Mouse (Mus musculus) MEL (cell line): ENCODE data around the gene Chd2. TPM values are rescaled to one million over a fixed set of nuclear protein-coding genes. Genes with fewer than 3 reads are reported as not detected.

ENCODE experiments used
- DNase-seq: peaks from one replicate; pipeline ENCODE4 v3.0.0; 2011; ENCODE audit warnings: low read depth, low spot score
- H3K27ac ChIP-seq: 2 replicates; pipeline ENCODE4 v1.5.1; 2012; ENCODE audit warnings: low read depth, mild to moderate bottlenecking, control low read depth, low read length, moderate library complexity; ENCODE audit not compliant: control insufficient read depth
- H3K27me3 ChIP-seq, 2 experiments: fragments of 150-350 bp in 1 of 2; sonication (generic) in 1 of 2; 2 replicates each; pipeline ENCODE4 v1.6.1; 2012; ENCODE audit warnings: low read length in 2 of 2, mild to moderate bottlenecking in 2 of 2, improper control_type of control experiment in 1 of 2, moderate library complexity in 1 of 2; ENCODE audit not compliant: insufficient read depth in 2 of 2, control insufficient read depth in 1 of 2
- H3K36me3 ChIP-seq, 2 experiments: 2 replicates each; pipeline ENCODE4 v1.6.1; 2012 to 2014; ENCODE audit warnings: low read length in 2 of 2, improper control_type of control experiment in 1 of 2, inconsistent platforms in 1 of 2, mild to moderate bottlenecking in 1 of 2; ENCODE audit not compliant: insufficient read depth in 2 of 2, control insufficient read depth in 1 of 2
- H3K4me1 ChIP-seq, 2 experiments: fragments of 150-350 bp in 1 of 2; sonication (generic) in 1 of 2; 2 replicates each; pipeline ENCODE4 v1.6.1; 2012; ENCODE audit warnings: low read length in 2 of 2, improper control_type of control experiment in 1 of 2, mild to moderate bottlenecking in 1 of 2; ENCODE audit not compliant: insufficient read depth in 2 of 2, control insufficient read depth in 1 of 2
- H3K4me3 ChIP-seq, 2 experiments: fragments of 150-350 bp in 1 of 2; sonication (generic) in 1 of 2; 2 replicates each; pipeline ENCODE4 v1.5.1; 2012; ENCODE audit warnings: low read depth in 2 of 2, low read length in 2 of 2, mild to moderate bottlenecking in 2 of 2, moderate library complexity in 2 of 2, control low read depth in 1 of 2, improper control_type of control experiment in 1 of 2; ENCODE audit not compliant: control insufficient read depth in 1 of 2, insufficient read depth in 1 of 2
- H3K79me2 ChIP-seq: 2 replicates; pipeline ENCODE4 v1.6.1; 2012; ENCODE audit warnings: mild to moderate bottlenecking, low read length, moderate library complexity; ENCODE audit not compliant: control insufficient read depth, poor library complexity, insufficient read depth
- H3K9ac ChIP-seq: 2 replicates; pipeline ENCODE4 v1.6.1; 2012; ENCODE audit warnings: low read depth, mild to moderate bottlenecking, control low read depth, low read length, moderate library complexity; ENCODE audit not compliant: control insufficient read depth, poor library complexity, severe bottlenecking
- H3K9me3 ChIP-seq: fragments of 150-350 bp; sonication (generic); replicated peaks from 2 replicates; pipeline ENCODE4 v1.6.1; 2012; ENCODE audit warnings: mild to moderate bottlenecking, low read length, improper control_type of control experiment, moderate library complexity; ENCODE audit not compliant: insufficient read depth
- BHLHE40 ChIP-seq: IDR thresholded peaks from 2 replicates; pipeline ENCODE4 v1.6.1; 2012; ENCODE audit warnings: low read depth, mild to moderate bottlenecking, inconsistent platforms, low read length, improper control_type of control experiment, borderline replicate concordance
- CHD1 ChIP-seq: IDR thresholded peaks from 2 replicates; pipeline ENCODE4 v1.6.1; 2012; ENCODE audit warnings: low read depth, mild to moderate bottlenecking, inconsistent platforms, low read length, improper control_type of control experiment
- CHD2 ChIP-seq: IDR thresholded peaks from 2 replicates; pipeline ENCODE4 v1.6.1; 2011; ENCODE audit warnings: low read length, improper control_type of control experiment
- CTCF ChIP-seq, 3 experiments: IDR thresholded peaks in 2 of 3; conservative IDR thresholded peaks in 1 of 3; 2 replicates each; pipeline ENCODE4 v1.5.1; 2011 to 2012; ENCODE audit warnings: low read length in 3 of 3, low read depth in 2 of 3, mild to moderate bottlenecking in 2 of 3, improper control_type of control experiment in 1 of 3, inconsistent platforms in 1 of 3, mixed read lengths in 1 of 3, moderate library complexity in 1 of 3; ENCODE audit not compliant: control insufficient read depth in 1 of 3, insufficient read depth in 1 of 3, poor library complexity in 1 of 3, severe bottlenecking in 1 of 3
- E2F4 ChIP-seq: IDR thresholded peaks from 2 replicates; pipeline ENCODE4 v1.6.1; 2011; ENCODE audit warnings: low read depth, low read length, improper control_type of control experiment, borderline replicate concordance
- ELF1 ChIP-seq: IDR thresholded peaks from 2 replicates; pipeline ENCODE4 v1.6.1; 2014; ENCODE audit warnings: low read depth, mild to moderate bottlenecking, inconsistent platforms, low read length, improper control_type of control experiment, moderate library complexity
- ETS1 ChIP-seq: IDR thresholded peaks from 2 replicates; pipeline ENCODE4 v1.6.1; 2012; ENCODE audit warnings: low read depth, mild to moderate bottlenecking, inconsistent platforms, low read length, improper control_type of control experiment, moderate library complexity
- JUND ChIP-seq: IDR thresholded peaks from 2 replicates; pipeline ENCODE4 v1.6.1; 2011; ENCODE audit warnings: low read depth, mild to moderate bottlenecking, improper control_type of control experiment, low read length
- KAT2A ChIP-seq: conservative IDR thresholded peaks from 2 replicates; pipeline ENCODE4 v1.6.1; 2012; ENCODE audit warnings: low read depth, low read length, improper control_type of control experiment, inconsistent platforms
- MAFK ChIP-seq: IDR thresholded peaks from 2 replicates; pipeline ENCODE4 v1.6.1; 2011; ENCODE audit warnings: low read depth, mild to moderate bottlenecking, low read length, improper control_type of control experiment, borderline replicate concordance
- MAX ChIP-seq: IDR thresholded peaks from 2 replicates; pipeline ENCODE4 v1.6.1; 2011; ENCODE audit warnings: low read length, improper control_type of control experiment
- MAZ ChIP-seq: IDR thresholded peaks from 2 replicates; pipeline ENCODE4 v1.6.1; 2012; ENCODE audit warnings: low read depth, mild to moderate bottlenecking, inconsistent platforms, low read length, improper control_type of control experiment
- MEF2A ChIP-seq: IDR thresholded peaks from 2 replicates; pipeline ENCODE4 v1.6.1; 2014; ENCODE audit warnings: low read depth, mild to moderate bottlenecking, inconsistent platforms, low read length, improper control_type of control experiment; ENCODE audit not compliant: poor library complexity, insufficient replicate concordance, severe bottlenecking; ENCODE audit errors: extremely low read depth
- MXI1 ChIP-seq: IDR thresholded peaks from 2 replicates; pipeline ENCODE4 v1.6.1; 2011; ENCODE audit warnings: mild to moderate bottlenecking, low read depth, low read length, improper control_type of control experiment
- MYC ChIP-seq: IDR thresholded peaks from 2 replicates; pipeline ENCODE4 v1.6.1; 2011; ENCODE audit warnings: low read depth, mild to moderate bottlenecking, low read length, improper control_type of control experiment, moderate library complexity
- NRF1 ChIP-seq: IDR thresholded peaks from 2 replicates; pipeline ENCODE4 v1.6.1; 2014; ENCODE audit warnings: low read depth, mild to moderate bottlenecking, inconsistent platforms, low read length, improper control_type of control experiment, moderate library complexity; ENCODE audit not compliant: poor library complexity, insufficient read depth, severe bottlenecking
- POLR2AphosphoS2 ChIP-seq: IDR thresholded peaks from 2 replicates; pipeline ENCODE4 v1.6.1; 2011; ENCODE audit warnings: low read length, improper control_type of control experiment
- POLR2AphosphoS5 ChIP-seq: IDR thresholded peaks from 2 replicates; pipeline ENCODE4 v1.6.1; 2012; ENCODE audit warnings: low read depth, borderline replicate concordance, mild to moderate bottlenecking, inconsistent platforms, low read length, moderate library complexity, mixed read lengths
- RAD21 ChIP-seq: IDR thresholded peaks from 2 replicates; pipeline ENCODE4 v1.6.1; 2011; ENCODE audit warnings: mild to moderate bottlenecking, low read depth, low read length, improper control_type of control experiment
- RCOR1 ChIP-seq: IDR thresholded peaks from 2 replicates; pipeline ENCODE4 v1.6.1; 2012; ENCODE audit warnings: low read depth, mild to moderate bottlenecking, inconsistent platforms, low read length, improper control_type of control experiment
- SIN3A ChIP-seq: IDR thresholded peaks from 2 replicates; pipeline ENCODE4 v1.6.1; 2012; ENCODE audit warnings: low read length, improper control_type of control experiment, inconsistent platforms
- TAL1 ChIP-seq: IDR thresholded peaks from 2 replicates; pipeline ENCODE4 v1.6.1; 2012; ENCODE audit warnings: mild to moderate bottlenecking, inconsistent platforms, low read length, moderate library complexity, mixed read lengths
- USF1 ChIP-seq: IDR thresholded peaks from 2 replicates; pipeline ENCODE4 v1.6.1; 2014; ENCODE audit warnings: low read depth, mild to moderate bottlenecking, inconsistent platforms, low read length, improper control_type of control experiment, moderate library complexity
- USF2 ChIP-seq, 2 experiments: IDR thresholded peaks; 2 replicates each; pipeline ENCODE4 v1.6.1; 2011 to 2012; ENCODE audit warnings: improper control_type of control experiment in 2 of 2, low read length in 2 of 2, borderline replicate concordance in 1 of 2, inconsistent platforms in 1 of 2, low read depth in 1 of 2, mild to moderate bottlenecking in 1 of 2; ENCODE audit not compliant: insufficient read depth in 1 of 2
- ZC3H11A ChIP-seq: IDR thresholded peaks from 2 replicates; pipeline ENCODE4 v1.6.1; 2012; ENCODE audit warnings: low read depth, mild to moderate bottlenecking, inconsistent platforms, low read length, improper control_type of control experiment
- ZNF384 ChIP-seq: IDR thresholded peaks from 2 replicates; pipeline ENCODE4 v1.6.1; 2012; ENCODE audit warnings: low read depth, mild to moderate bottlenecking, inconsistent platforms, low read length, improper control_type of control experiment
- polyA plus RNA-seq, 2 experiments: library from polyadenylated mRNA; stranded (reverse) in 1 of 2; unstranded in 1 of 2; fragments of >175 nt in 1 of 2; fragments of >200 nt in 1 of 2; gene quantifications; 2 replicates each; pipeline versions ENCODE4 v1.2.1 to v1.2.4; 2012; ENCODE audit warnings: low replicate concordance in 2 of 2, low read depth in 1 of 2; ENCODE audit not compliant: insufficient read length in 2 of 2, insufficient read depth in 1 of 2, missing spikeins in 1 of 2
- total RNA-seq: library from RNA; depleted of rRNA; stranded (reverse); fragments of 300-350 nt; gene quantifications from 2 replicates; pipeline ENCODE4 v1.2.3, GENCODE M21; 2012

The Chd2 gene
- total and polyA plus RNA-seq, 3 experiments, result 9.9 to 275 (median 21.4) TPM

GRCm38 (mm10) chr7:73536579-73536978 lies 5.1 kb downstream of the Chd2 start:
- Histone ChIP-seq H3K4me1 (peaks cover 23 to 24% of the 10 kb centered on the region in 2 experiments), H3K36me3 (peaks cover 3 to 50% of the 10 kb centered on the region in 2 experiments; a peak in 3 of 4 replicates), H3K27ac (peak overlapping the region; percentile 95), H3K9me3 (no peaks in the 10 kb centered on the region), H3K79me2 (peaks cover 58% of the 10 kb centered on the region), H3K4me3 (peak overlapping the region; percentile 32 to 69; a peak in 3 of 4 replicates), H3K27me3 (no peaks in the 10 kb centered on the region), H3K9ac (peak overlapping the region; percentile 91)
- peak; percentile 30 for DNase-seq
- TF ChIP-seq MYC (no peak), JUND (no peak), MAFK (no peak), ETS1 (no peak), USF1 (no peak), POLR2AphosphoS5 (no peak), POLR2AphosphoS2 (no peak), MAX (no peak), RCOR1 (no peak), CHD2 (no peak), ZNF384 (no peak), ZC3H11A (no peak), MEF2A (no peak), TAL1 (no peak), NRF1 (no peak), MAZ (no peak), CHD1 (no peak)

GRCm38 (mm10) chr7:73535861-73536200 lies 5.8 kb downstream of the Chd2 start:
- H3K27me3 ChIP-seq, result no peaks in the 10 kb centered on the region
- TF ChIP-seq CTCF (IDR thresholded peaks at IDR 0.05 in 2 of 3, conservative IDR thresholded peaks at IDR 0.05 in 1 of 3; ENCODE audit: control insufficient read depth in 1 of 3, insufficient read depth in 1 of 3, low read depth in 2 of 3, low read length in 3 of 3, poor library complexity in 1 of 3, severe bottlenecking in 1 of 3), result no peak
- TF ChIP-seq CHD2, result no peak
- no peak for TF ChIP-seq MYC
- TF ChIP-seq KAT2A, result no peak
- no peak for TF ChIP-seq ZNF384
- no peak for TF ChIP-seq ELF1
- no peak for TF ChIP-seq E2F4
- no peak for TF ChIP-seq USF2 (IDR thresholded peaks at IDR 0.05; ENCODE audit: borderline replicate concordance in 1 of 2, insufficient read depth in 1 of 2, low read depth in 1 of 2, low read length in 2 of 2)
- no peak for TF ChIP-seq SIN3A
- TF ChIP-seq MXI1, result no peak
- no peak for TF ChIP-seq CHD1
- TF ChIP-seq BHLHE40, result no peak
- no peak for TF ChIP-seq POLR2AphosphoS2
- TF ChIP-seq RAD21, result no peak
- H3K4me3 ChIP-seq, result no peak overlapping the region
- peaks cover 23 to 24% of the 10 kb centered on the region in 2 experiments for H3K4me1 ChIP-seq
- peaks cover 55% of the 10 kb centered on the region for H3K79me2 ChIP-seq
- no peak overlapping the region for H3K27ac ChIP-seq
- DNase-seq, result no peak
- peaks cover 3 to 54% of the 10 kb centered on the region in 2 experiments; a peak in 3 of 4 replicates for H3K36me3 ChIP-seq
- H3K9ac ChIP-seq, result peak overlapping the region; percentile 17
- no peaks in the 10 kb centered on the region for H3K9me3 ChIP-seq
